Mouse (Mus musculus): ENCODE results near the gene Lmln.

- TF ChIP-seq EP300 (IDR thresholded peaks at IDR 0.05; ENCODE audit: low read depth in 1 of 2, low read length in 2 of 2) (no peak), TCF12 (IDR thresholded peaks at IDR 0.05; ENCODE audit: low read depth, low read length) (no peak), RCOR1 (IDR thresholded peaks at IDR 0.05; ENCODE audit: low read depth, low read length) (no peak), GATA1 (IDR thresholded peaks at IDR 0.05; ENCODE audit: low read depth, low read length) (no peak), MAX (IDR thresholded peaks at IDR 0.05; ENCODE audit: low read length) (no peak), CTCF (IDR thresholded peaks at IDR 0.05 in 2 of 3, conservative IDR thresholded peaks at IDR 0.05 in 1 of 3; ENCODE audit: control insufficient read depth in 1 of 3, insufficient read depth in 1 of 3, low read depth in 2 of 3, low read length in 3 of 3, poor library complexity in 1 of 3, severe bottlenecking in 1 of 3) (no peak), POLR2A (IDR thresholded peaks at IDR 0.05; ENCODE audit: control insufficient read depth in 1 of 2, insufficient read depth in 1 of 2, low read depth in 1 of 2, low read length in 2 of 2, poor library complexity in 1 of 2) (no peak; a peak in 2 of 4 replicates), ZMIZ1 (IDR thresholded peaks at IDR 0.05; ENCODE audit: low read depth, low read length) (0 out of 2 replicates have a peak, but pooled peaks have one; percentile 25), NELFE (IDR thresholded peaks at IDR 0.05; ENCODE audit: low read depth, low read length) (no peak), RAD21 (IDR thresholded peaks at IDR 0.05; ENCODE audit: low read depth, low read length) (no peak), SIN3A (IDR thresholded peaks at IDR 0.05; ENCODE audit: low read length) (no peak), ZKSCAN1 (IDR thresholded peaks at IDR 0.05; ENCODE audit: low read depth, low read length) (no peak), USF2 (IDR thresholded peaks at IDR 0.05; ENCODE audit: borderline replicate concordance in 1 of 2, insufficient read depth in 1 of 2, low read depth in 1 of 2, low read length in 2 of 2) (no peak)
These were observed 4.3 kb upstream of the Lmln start for GRCm38 (mm10) chr16:33058033-33058432.
